Mouse (Mus musculus) lung, postnatal 25 days (tissue): ENCODE measurements around the gene Aff3.

Experiments
- DNase-seq: peaks from one replicate; pipeline ENCODE4 v3.0.0; 2022; ENCODE audit warnings: low spot score

Aff3 gene

DNA sequence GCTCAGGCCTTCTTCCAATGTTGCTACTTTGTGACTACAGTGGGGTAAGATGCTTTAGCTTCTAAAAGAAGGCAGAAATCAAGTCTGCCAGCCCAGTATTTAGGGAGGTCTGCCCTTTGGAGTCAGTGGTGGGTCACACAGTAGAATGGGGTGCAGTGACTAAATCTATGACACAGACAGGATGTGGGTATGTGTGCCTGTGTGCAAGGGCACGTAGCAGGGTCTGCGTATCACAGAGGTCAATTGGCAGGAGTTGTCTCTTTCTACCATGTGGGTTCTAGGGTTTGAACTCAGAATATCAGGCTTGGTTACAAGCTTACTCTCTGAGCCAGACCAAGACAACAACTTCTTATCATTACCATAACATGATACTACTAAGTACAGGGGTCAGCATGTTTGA, 393.4 kb downstream of the Aff3 start:
- DNase-seq = no peak

DNA sequence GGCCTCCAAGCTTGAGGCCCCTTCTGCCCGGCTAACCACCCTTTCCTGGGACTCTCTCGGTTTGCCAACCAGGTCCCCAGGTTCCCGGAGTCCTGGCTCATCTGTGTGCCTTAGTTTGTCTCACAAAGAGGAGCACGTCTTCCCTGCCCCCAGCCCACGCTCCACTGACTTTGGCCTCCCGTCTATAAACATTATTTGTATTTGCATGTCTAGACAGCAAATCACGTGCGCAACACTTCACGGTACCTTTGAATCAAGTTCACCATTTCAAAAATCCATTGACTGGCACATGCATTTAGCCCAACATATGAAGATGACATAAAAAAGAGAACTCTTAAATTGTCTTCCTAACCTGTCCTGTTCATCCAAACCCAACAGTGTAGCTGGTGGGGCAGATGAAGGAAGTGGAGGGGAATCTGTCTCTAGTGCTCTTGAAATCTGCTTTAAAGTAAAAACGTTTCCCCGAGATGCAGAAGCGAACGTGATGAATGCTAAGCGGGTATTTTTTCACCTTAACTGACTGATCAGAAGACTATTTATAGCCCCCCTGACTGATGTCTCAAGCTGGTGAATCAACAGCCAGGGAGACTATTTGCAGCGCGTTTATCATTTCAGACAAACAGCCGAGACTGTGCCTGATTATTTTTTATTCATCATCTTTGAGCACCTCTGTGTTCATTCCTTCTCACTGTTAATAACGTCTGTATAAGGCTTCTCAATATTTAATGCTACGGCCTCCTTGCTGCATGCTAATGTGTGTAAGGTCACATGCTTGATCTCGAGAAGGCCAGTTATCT, 396.3 kb downstream of the Aff3 start:
- DNase-seq = no peak

DNA sequence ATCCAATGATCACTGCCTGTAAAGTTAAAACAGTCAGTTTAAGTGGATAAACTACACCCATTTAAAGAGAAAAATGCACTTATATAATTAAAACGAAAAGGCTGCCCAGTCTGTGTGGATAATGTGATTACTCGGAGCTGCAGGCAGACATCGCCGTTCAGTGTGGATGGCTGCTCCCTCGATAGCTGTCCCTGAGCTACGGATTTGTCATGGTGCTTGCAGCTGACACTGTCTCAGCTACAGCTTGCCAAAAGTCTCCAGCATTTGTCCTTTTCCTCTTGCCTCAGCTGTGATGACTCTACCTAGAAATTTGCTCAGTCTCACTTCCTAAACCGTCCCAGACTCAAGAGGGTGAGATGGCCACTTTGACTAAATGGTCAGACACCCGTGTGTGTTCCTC, 401.5 kb downstream of the Aff3 start:
- no peak for DNase-seq

DNA sequence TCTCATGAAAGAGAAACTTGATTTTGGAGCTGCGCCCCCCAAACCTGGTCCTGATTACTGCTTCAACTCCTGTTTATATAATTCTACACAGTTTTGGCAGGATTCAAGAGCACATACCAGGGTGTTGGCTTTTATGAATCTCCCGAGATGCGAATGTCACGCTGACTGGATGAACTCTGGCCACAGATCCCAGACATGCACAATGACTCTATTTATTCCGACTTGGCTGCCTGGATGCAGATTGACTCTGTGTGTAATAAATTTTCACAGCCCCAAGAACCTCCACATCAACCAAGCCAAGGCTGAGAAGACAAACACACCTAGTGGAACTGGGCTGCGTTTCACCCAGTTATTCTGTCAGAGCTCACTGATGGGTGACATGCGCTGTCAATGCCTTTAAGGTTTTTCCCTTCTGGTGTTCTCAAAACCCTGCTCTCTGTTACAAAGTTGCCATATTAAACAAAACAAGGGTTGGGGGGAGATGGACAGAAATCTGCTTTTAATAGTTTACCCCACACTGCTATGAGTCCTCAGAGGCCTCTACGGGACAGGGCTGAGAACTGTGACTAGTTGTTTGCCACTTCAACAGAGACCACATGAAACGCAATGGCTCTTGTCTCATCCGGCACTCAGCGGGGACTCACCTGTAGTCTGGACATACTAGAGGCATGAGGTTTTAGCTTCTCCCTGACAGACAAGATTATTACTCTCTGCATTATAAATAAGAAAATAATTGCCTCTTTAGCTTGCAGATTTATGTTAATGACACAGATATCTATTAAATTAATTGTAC, 402.2 kb downstream of the Aff3 start:
- DNase-seq = peak; percentile 28

DNA sequence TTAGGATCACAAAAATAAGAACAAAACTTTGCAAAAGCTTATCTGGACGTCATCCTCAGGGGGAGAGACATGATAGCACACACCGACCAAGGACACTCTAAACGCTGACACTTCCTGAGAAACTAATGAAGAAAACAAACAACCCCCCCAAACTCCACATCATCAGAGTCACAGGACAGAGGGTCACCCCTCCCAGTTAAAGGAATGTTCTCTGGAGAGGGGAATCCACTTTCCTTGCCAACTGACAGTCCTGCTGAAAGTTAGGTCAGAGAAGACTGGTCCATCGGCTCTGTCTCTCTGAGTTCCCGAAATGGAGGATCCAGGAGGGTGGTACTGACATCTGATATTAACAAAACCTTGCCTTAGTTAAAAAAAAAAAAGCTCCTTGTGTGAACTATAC, 403.7 kb downstream of the Aff3 start:
- DNase-seq = peak; percentile 19

DNA sequence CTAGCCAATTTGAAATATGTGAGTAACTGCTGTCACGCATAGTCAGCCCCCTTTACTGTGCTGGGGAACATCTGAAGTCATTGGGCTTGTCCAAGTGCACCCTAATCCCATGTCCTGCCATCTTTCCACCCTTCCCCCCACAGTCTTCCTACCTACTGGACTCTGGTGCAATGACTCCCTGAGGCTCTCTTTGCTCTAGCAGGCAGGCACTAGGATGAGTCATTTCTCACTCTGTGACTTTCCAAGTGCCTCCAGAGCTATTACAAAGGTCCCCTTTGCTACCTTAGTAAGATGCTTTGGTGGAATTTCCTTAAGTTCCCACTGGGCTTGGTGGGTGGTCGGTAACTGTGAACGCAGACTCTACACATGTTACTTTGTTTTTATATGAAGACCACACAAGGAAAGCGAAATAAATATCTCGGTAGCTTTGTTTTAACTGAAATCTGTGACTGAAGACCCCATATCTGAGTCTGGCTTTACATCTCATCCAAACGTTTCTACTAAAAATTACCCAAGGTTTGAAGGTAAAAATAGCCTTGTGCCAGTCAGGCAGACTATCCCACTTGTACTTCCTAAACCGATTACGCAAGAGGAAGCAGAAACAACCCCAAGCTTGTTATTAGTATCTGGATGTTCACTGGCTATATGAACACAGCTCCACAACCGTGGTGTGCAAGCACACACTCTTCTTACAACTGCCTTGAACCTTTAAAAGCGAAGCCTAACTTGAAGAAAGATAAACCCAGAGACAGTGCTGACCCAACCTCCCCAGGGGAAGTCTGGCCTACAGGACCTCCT, 405.0 kb downstream of the Aff3 start:
- no peak for DNase-seq

DNA sequence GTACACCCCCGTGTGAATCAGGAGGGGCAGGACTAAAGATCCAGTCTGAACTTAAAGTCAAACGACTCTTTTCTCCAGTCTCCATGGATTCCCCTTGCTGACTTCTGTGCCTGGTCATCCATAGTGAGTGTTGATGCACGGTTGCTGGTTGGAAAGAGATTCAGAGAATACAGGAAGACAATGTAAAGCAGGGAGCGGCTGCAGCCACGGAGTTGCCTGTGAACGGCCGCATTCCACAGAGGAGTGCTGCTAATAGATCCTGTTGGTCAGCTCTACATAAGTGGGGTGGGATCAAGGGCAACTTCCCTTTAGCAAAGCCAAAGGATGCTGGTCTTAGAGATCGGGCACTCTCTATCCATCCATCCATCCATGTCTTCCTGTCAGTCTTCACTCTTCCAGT, 410.3 kb downstream of the Aff3 start:
- DNase-seq = no peak

DNA sequence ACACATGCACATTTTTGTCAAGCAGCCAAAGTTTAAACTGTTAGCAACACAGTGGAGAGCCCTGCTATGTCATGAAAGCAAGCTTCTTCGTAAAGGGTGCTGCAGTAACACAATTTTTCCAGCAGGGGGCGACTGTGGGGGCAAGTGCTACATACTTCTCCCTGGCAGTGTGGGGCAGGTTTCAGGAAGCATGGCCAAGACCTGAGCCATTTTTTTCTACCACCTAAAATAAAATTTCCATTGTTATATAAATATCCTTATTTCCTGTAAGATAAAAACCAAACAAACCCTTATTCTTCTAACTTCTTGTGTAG, 412.0 kb downstream of the Aff3 start:
- peak; percentile 48 for DNase-seq

DNA sequence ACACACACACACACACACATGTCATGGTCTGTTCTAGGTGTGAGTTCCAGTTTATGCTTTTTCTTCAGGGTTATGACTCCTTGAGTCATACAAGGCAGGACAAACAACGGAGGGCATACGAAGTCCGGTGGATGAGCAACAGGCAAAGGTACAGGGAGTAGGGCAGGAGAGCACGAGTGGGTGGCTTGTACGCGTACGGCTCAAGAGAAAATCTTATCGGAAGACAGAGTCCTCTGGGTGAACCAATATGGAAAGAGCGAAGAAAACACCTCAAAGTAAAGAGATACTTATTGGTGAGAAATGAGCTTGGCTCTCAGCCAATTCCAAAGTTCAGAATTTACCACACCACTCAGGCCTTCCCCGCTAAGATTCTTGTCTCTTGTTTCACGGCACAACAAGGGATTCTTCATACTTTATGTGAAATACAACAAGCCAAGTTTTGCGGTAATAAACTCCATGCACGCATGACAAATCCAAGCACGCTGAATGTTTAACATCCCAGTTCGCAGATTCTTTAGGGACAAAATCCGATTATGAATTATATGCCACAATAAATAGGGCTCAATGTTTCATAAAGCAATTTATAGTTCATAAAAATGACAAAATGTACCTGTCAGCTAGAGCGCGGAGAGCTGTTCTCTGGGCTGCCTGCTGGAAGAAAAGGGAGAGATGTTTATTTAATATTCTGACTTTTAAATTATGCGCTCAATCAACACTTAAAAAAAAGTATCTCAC, 412.6 kb downstream of the Aff3 start:
- DNase-seq = no peak

DNA sequence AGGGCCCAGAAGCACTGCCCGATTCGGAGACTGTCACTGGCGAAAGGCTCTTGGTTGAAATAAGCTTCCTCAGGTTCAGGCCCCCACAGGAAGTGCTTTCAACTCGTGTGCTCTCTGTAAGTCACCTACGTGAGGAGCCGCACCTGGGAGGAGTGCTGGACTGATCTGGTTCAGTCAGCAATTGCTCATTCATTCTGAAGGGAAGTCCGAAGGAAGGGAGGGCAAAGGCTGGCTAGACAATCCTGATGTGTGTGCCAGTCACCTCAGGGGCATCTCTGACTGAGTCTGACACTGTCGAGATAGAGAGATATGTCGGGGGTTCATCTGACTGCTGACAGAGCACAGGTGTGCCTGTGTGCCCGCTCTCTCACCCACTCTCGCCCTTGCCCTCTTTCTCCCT, 413.3 kb downstream of the Aff3 start:
- DNase-seq = no peak

DNA sequence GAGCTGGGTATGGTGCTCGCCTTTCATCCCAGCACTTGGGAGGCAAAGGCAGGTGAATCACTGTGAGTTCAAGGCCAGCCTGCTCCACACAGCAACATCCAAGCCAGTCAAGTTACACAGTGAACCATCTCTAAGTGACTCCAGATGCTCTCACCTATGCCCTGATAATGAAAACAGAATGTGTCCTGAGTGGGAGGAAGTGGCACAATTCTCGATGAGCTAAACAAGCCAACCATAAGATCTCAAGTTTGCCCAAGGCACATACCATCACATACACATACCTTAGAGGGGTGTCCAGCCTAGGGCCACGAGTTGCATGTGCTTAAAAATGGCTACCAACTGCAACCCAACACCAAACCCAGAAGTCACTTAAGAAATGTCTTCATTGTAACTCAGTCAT, 414.5 kb downstream of the Aff3 start:
- no peak for DNase-seq

DNA sequence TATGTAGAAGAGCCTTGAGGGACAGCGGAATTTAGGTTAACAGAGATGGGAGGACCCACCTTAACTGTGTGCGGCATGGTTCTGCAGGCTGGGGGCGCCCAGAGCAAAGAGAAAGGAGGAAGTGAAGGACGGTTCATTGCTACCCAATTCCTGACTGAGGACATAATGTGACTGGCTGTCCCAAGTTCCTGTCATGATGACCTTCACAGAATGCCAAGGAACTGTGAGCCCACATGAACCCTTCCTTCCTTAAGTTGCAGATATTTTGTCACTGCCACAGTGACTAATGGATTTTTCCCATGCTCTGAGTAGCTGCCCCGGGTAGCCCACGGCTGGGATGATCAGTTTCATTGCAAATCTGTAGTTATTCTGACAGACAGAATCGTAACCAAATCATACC, 415.2 kb downstream of the Aff3 start:
- no peak for DNase-seq

DNA sequence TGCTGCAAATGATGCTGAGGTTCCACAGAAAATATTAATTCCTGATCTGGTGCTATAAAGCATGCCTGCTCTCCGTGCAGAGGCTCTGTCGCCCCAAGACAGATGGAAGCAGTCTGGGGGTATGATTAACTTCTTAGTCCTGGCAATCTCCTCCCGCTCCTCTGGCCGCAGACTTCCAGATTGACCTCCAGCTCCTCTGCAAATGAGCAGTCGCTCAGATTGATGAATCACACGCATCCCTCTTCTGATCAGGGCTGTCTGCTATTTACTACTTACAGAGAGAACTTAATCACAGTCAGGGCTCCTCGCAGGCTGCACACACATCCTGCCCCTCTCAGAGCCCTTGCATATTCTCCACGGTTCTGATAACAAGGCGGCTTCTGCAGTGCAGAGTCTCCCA, 416.7 kb downstream of the Aff3 start:
- DNase-seq = no peak

DNA sequence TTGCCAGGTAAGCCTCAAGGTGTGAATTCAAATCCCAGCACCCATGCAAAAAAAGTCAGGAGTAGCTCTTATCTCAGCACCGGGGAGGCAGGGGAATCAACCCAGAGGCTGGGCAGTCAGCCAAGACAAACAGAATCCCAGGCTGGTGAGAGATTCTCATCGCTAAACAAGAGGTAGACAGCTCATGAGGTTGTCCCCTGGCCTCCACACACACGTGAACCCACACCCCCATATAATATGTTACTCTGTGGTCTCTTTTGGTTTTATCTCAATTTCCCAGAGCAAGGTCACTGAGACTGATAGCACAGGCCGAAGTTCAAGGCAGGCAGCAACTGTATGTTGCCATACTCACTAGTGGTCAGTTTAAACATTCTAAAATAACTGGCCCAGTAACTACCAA, 422.2 kb downstream of the Aff3 start:
- no peak for DNase-seq

DNA sequence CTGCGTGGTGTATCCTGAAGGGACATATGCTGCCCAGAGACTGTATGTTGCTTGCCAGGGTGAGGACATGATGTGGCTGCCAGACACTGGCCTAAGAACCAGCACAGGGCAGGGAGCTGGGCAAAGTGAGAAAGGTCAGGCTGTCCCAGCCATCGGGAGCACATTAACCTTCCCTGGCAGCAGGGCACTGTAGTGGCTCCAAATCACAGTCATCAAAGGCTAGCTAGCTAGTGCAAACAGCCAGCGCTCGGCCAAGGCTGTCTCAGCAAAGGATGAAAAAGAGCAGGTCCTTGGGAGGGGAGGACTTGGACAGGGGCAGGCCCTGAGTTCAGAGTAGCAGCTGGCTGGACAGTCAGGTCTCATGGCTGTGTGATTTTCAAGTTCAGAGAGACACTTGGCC, 423.0 kb downstream of the Aff3 start:
- DNase-seq = no peak

DNA sequence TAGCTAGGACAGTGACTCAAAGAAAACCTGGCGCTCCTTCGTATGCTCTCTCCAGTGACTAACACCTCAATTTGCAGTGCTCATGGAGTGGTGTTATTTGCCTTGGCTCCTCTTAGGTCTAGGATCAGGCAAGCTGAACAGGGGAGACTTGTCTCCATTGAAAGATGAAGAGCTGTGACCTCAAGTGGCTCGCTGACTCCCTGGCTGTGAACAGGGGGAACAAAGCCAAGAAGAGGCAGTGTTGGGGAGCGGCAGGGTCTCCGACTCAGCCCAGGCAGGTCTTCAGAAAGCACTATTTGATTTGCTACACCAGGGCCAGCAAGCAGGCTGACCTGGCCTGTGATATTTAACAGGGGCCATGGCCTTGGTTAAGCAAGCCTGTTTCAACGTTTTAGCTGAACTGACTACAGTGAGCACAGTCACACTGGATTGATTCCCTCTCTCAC, 423.5 kb downstream of the Aff3 start:
- no peak for DNase-seq

DNA sequence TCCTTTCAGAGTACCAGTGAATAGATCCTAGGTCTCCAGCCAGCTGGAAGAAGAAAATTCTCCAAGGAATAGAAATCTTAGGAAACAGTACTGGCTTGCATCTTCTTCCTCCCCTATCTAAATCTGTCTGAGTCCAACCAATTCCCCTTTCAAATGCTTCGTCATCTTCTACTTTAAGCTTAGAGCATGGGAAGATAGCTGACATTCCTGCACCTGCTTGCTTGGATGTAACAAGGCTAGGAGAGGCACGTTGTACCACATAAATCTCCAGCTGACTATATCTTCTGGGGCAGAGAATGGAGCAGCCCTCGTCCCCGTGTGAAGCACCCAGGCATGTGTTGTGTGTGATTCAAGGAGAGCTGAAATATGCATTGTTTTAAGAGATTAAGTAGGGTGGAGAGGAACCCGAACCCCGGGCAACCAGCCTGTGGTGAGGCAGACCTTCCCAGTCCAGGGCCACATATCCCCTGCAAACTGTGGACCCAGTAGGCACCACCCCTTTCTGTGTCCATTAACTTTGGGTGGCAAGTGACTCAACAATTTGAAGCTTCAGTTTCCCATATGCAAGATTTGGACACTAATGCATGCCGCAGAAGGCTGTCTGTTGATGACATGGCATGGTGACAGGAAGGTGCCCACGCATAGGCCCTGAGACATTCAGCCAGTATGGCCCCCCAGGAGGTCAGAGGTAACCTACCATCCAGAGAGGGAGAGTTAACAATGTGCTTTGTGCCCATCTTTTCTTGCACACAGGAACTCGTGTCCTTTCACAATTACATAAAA, 424.1 kb downstream of the Aff3 start:
- no peak for DNase-seq

DNA sequence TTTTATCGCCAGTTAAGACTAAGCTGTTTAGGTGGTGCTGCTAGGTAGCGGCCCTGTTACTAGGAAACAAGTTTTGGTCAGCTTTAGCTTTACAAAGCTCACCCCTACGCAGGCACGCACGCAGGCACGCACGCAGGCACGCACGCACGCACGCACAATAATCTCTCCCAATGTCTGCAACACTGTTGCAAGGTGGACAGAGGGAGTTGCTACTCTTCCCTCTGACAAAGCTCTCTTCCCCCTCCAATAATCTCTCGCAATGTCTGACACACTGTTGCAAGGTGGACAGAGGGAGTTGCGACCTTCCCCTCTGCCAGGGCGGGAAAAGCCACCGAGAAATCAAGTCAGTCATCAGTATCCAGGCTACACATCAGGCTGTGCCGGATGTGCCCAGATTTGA, 425.2 kb downstream of the Aff3 start:
- DNase-seq = no peak

DNA sequence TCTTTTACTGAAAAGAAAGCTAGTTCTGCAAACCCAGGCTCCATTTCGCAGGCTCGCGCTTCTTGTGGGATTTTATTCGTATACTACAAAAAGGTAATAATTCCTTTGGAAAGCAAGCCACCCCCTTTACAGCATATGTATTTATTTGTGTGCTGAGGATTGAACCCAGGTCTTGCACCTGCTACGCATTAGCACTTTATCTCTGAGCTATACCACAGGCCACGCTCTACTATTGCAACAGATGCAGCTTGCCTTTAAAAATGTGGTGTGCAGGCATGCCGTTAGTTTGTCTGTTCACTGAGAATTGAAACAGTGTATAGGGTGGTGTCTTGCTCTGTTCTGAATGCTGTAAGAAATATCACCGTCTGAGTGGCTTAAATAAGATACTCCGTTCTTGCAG, 426.9 kb downstream of the Aff3 start:
- no peak for DNase-seq

DNA sequence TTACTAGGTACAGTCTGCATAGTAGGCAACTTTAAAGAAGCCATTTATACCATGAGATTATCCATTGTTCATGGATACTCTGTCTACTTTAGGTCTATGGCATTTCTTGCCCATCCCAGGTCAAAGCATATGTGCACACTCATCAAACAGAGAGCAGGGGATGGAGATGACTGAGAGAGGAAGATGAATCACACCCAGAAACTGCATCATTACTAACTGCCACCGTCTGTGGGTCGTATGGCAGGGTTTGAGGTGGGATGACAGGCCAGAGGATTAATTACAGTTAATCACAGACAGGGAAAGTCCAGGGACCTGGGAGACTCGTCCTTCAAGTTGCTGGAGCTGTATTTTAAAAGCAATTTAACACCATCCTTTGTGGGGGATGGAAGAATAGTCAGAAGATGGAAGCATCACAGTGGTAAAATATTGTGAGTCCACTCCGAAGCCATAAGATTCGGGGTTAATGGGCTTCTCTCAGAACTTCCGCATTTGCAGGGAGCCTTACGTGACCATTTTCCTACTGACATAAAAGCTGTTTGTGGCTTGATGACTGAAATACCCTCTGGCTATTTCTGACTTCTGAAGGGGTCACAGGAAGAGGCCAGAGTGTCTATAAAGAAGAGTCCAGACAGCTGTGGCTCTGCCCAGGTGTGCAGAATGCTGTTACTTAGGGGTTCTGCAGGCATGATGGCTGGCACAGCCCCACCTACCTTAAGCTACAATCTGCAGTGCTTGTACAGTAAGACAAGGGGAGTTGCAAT, 427.5 kb downstream of the Aff3 start:
- no peak for DNase-seq

DNA sequence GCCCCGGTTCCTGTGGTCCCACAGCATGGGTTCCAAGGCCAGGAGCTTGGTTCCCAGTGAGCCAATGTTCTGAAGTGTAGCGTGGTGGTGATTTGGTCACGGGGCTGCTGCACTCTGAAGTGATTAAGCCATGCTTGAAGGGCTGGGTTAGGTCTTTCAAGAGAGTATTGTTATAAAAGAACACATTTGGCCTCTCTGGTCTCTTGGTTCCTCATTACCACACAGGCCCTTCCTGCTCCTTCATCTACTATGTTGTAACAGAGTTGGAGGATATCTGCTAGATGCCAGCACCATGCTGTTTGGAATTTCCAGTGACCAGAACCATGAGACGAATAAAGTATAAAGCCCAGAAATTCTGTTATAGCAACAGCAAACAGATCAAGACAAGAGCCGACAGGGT, 431.6 kb downstream of the Aff3 start:
- DNase-seq = no peak
